Mouse (Mus musculus): ENCODE data around the gene Pcdh8. TPM values are rescaled to one million over a fixed set of nuclear protein-coding genes. Genes with fewer than 3 reads are reported as not detected.

Gene Pcdh8
- polyA plus RNA-seq, 1 experiment: not detected

- Histone ChIP-seq H3K27me3 (replicated peaks) (no peaks in the 10 kb centered on the region), H3K9me3 (0 out of 2 replicates have a peak, but pooled peaks cover 3% of the 10 kb centered on the region), H3K4me1 (no peaks in the 10 kb centered on the region), H3K4me3 (replicated peaks) (no peak overlapping the region), H3K36me3 (replicated peaks; ENCODE audit: low read length) (no peaks in the 10 kb centered on the region)
- no peak for TF ChIP-seq FLI1 (IDR thresholded peaks at IDR 0.05; ENCODE audit: low read length)
Observed at GRCm38 (mm10) chr14:79724002-79724681, 47.0 kb downstream of the Pcdh8 start.

- Histone ChIP-seq H3K36me3 (replicated peaks; ENCODE audit: low read length) (no peaks in the 10 kb centered on the region), H3K4me1 (no peaks in the 10 kb centered on the region), H3K4me3 (replicated peaks) (no peak overlapping the region), H3K9me3 (0 out of 2 replicates have a peak, but pooled peaks cover 3% of the 10 kb centered on the region), H3K27me3 (replicated peaks) (no peaks in the 10 kb centered on the region)
- TF ChIP-seq GATA1 (IDR thresholded peaks at IDR 0.05; ENCODE audit: borderline replicate concordance, low read length) (no peak), FLI1 (IDR thresholded peaks at IDR 0.05; ENCODE audit: low read length) (no peak)
Observed at GRCm38 (mm10) chr14:79722228-79722627, 48.9 kb downstream of the Pcdh8 start.

Other genes starting within 250 kb of the Pcdh8 start
- 0.22 and 1.7 TPM in 2 replicates for gene Sugt1, start 183.6 kb downstream of the Pcdh8 start, polyA plus RNA-seq (2012; ENCODE audit: insufficient read depth, low replicate concordance)
- not detected in 2 replicates for gene Cnmd, start 109.1 kb downstream of the Pcdh8 start, polyA plus RNA-seq (2012; ENCODE audit: insufficient read depth, low replicate concordance)
- gene Olfm4, start 212.8 kb upstream of the Pcdh8 start, polyA plus RNA-seq (2012; ENCODE audit: insufficient read depth, low replicate concordance): 0.28 TPM in 1 of 2 replicates, not detected in the other

Measured in megakaryocyte, embryonic 14.5 days (primary cell).